Mouse (Mus musculus): ENCODE results near the gene D930007J09Rik. TPM values are rescaled to one million over a fixed set of nuclear protein-coding genes. Genes with fewer than 3 reads are reported as not detected.

D930007J09Rik gene
- total and polyA plus RNA-seq, 2 experiments from 2014 or later = not detected

DNA sequence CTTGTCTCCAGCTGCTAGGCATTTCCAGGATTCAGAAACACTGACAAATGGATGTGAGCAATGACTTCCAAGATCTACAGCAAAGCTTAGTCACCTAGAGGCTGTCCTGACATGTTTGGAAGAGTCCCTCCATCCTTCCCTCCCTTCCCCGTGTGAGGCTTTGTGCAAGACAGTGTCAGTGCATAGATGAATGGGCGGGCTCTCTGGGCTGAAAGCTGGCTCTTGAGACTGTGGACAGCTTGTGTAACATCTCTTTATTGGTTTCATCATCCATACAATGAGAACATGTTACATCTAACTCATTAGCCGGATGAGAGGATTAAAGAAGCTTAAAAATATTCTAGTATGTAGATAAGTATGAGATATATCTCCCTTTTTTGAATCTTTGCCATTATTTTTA, 30.1 kb upstream of the D930007J09Rik start:
- ATAC-seq (ENCODE audit: low FRiP score) (no peak), DNase-seq (ENCODE audit: low spot score) (no peak)
- no peak overlapping the region for H3K4me2 ChIP-seq (ENCODE audit: low read depth, low read length, poor library complexity, severe bottlenecking)
- no peak overlapping the region for H3K4me3 ChIP-seq (ENCODE audit: low read depth, low read length)
- no peaks in the 10 kb centered on the region for H3K9me3 ChIP-seq (ENCODE audit: low read length)
- no peak for TF ChIP-seq CTCF (IDR thresholded peaks at IDR 0.05)
- H3K9ac ChIP-seq (replicated peaks; ENCODE audit: low read length, poor library complexity, severe bottlenecking) = no peak overlapping the region
- H3K27me3 ChIP-seq (ENCODE audit: insufficient read depth, low read length) = no peaks in the 10 kb centered on the region
- no peaks in the 10 kb centered on the region for H3K36me3 ChIP-seq (ENCODE audit: insufficient read depth, low read length)
- no peaks in the 10 kb centered on the region; the same call in 1 of the 2 replicates for H3K4me1 ChIP-seq (ENCODE audit: insufficient read depth, low read length)
- H3K27ac ChIP-seq (ENCODE audit: low read depth, low read length) = no peak overlapping the region
- WGBS = 75% methylated on average over 3 of the region's 3 CpGs

- Histone ChIP-seq H3K27ac (ENCODE audit: low read depth, low read length) (no peak overlapping the region), H3K9ac (replicated peaks; ENCODE audit: low read length, poor library complexity, severe bottlenecking) (no peak overlapping the region), H3K4me1 (ENCODE audit: insufficient read depth, low read length) (no peaks in the 10 kb centered on the region; the same call in 1 of the 2 replicates), H3K9me3 (ENCODE audit: low read length) (no peaks in the 10 kb centered on the region), H3K27me3 (ENCODE audit: insufficient read depth, low read length) (no peaks in the 10 kb centered on the region), H3K4me2 (ENCODE audit: low read depth, low read length, poor library complexity, severe bottlenecking) (no peak overlapping the region), H3K36me3 (ENCODE audit: insufficient read depth, low read length) (no peaks in the 10 kb centered on the region), H3K4me3 (ENCODE audit: low read depth, low read length) (no peak overlapping the region)
- DNase-seq (ENCODE audit: low spot score) = no peak
- ATAC-seq (ENCODE audit: low FRiP score) = no peak
- 76% methylated on average over 3 of the region's 3 CpGs for WGBS
- no peak for TF ChIP-seq CTCF (IDR thresholded peaks at IDR 0.05)
Observed at GRCm38 (mm10) chr13:32831505-32832273, 29.0 kb upstream of the D930007J09Rik start.

DNA sequence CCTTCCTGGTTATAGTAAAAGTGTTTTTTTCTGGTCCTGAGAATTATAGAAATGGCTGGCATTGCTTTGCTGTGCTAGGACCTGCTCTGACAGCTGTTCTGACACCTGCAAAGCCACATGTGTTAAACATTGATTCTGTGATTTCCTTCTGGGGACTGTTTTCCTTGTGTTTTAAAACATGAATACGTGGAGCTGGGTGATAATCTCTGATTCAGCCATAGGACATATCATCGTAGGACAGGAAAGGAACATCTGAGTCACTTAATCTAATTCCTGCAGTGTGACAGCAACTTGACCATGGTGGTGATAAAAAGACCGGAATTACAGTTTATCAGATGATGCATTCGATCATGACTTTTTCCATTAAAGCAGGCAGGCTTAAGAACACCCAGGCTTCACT, 26.2 kb upstream of the D930007J09Rik start:
- ATAC-seq (ENCODE audit: low FRiP score) = no peak
- H3K27ac ChIP-seq (ENCODE audit: low read depth, low read length) = no peak overlapping the region
- WGBS = 85% methylated on average over 4 of the region's 4 CpGs

GRCm38 (mm10) chr13:32827951-32828350, 25.3 kb upstream of the D930007J09Rik start:
- DNase-seq (ENCODE audit: low spot score) (peak; percentile 24), ATAC-seq (ENCODE audit: low FRiP score) (peak; percentile 34)
- Histone ChIP-seq H3K4me1 (ENCODE audit: insufficient read depth, low read length) (no peaks in the 10 kb centered on the region; the same call in 1 of the 2 replicates), H3K4me3 (ENCODE audit: low read depth, low read length) (no peak overlapping the region), H3K9me3 (ENCODE audit: low read length) (no peaks in the 10 kb centered on the region), H3K36me3 (ENCODE audit: insufficient read depth, low read length) (0 out of 2 replicates have a peak, but pooled peaks cover 7% of the 10 kb centered on the region), H3K4me2 (ENCODE audit: low read depth, low read length, poor library complexity, severe bottlenecking) (no peak overlapping the region), H3K27me3 (ENCODE audit: insufficient read depth, low read length) (no peaks in the 10 kb centered on the region), H3K27ac (ENCODE audit: low read depth, low read length) (no peak overlapping the region), H3K9ac (replicated peaks; ENCODE audit: low read length, poor library complexity, severe bottlenecking) (no peak overlapping the region)
- WGBS = 68% methylated on average over 4 of the region's 4 CpGs
- peak; percentile 76 for TF ChIP-seq CTCF (IDR thresholded peaks at IDR 0.05)

More for the DNA sequence above, 26.2 kb upstream of the D930007J09Rik start:
- Histone ChIP-seq H3K36me3 (ENCODE audit: insufficient read depth, low read length) (0 out of 2 replicates have a peak, but pooled peaks cover 4% of the 10 kb centered on the region), H3K4me3 (ENCODE audit: low read depth, low read length) (no peak overlapping the region), H3K9me3 (ENCODE audit: low read length) (no peaks in the 10 kb centered on the region), H3K9ac (replicated peaks; ENCODE audit: low read length, poor library complexity, severe bottlenecking) (no peak overlapping the region), H3K27me3 (ENCODE audit: insufficient read depth, low read length) (no peaks in the 10 kb centered on the region), H3K4me2 (ENCODE audit: low read depth, low read length, poor library complexity, severe bottlenecking) (no peak overlapping the region), H3K4me1 (ENCODE audit: insufficient read depth, low read length) (no peaks in the 10 kb centered on the region; the same call in 1 of the 2 replicates)
- no peak for DNase-seq (ENCODE audit: low spot score)
- TF ChIP-seq CTCF (IDR thresholded peaks at IDR 0.05) = no peak

GRCm38 (mm10) chr13:32827111-32827822, 24.6 kb upstream of the D930007J09Rik start:
- no peaks in the 10 kb centered on the region for H3K27me3 ChIP-seq (ENCODE audit: insufficient read depth, low read length)
- no peaks in the 10 kb centered on the region; the same call in 1 of the 2 replicates for H3K4me1 ChIP-seq (ENCODE audit: insufficient read depth, low read length)
- H3K4me2 ChIP-seq (ENCODE audit: low read depth, low read length, poor library complexity, severe bottlenecking) = no peak overlapping the region
- no peaks in the 10 kb centered on the region for H3K9me3 ChIP-seq (ENCODE audit: low read length)
- DNase-seq (ENCODE audit: low spot score) (no peak), ATAC-seq (ENCODE audit: low FRiP score) (no peak)
- WGBS = 84% methylated on average over 3 of the region's 3 CpGs
- peak; percentile 49 for TF ChIP-seq CTCF (IDR thresholded peaks at IDR 0.05)
- no peak overlapping the region for H3K4me3 ChIP-seq (ENCODE audit: low read depth, low read length)
- H3K9ac ChIP-seq (replicated peaks; ENCODE audit: low read length, poor library complexity, severe bottlenecking) = no peak overlapping the region
- H3K27ac ChIP-seq (ENCODE audit: low read depth, low read length) = no peak overlapping the region
- H3K36me3 ChIP-seq (ENCODE audit: insufficient read depth, low read length) = 0 out of 2 replicates have a peak, but pooled peaks cover 7% of the 10 kb centered on the region

DNA sequence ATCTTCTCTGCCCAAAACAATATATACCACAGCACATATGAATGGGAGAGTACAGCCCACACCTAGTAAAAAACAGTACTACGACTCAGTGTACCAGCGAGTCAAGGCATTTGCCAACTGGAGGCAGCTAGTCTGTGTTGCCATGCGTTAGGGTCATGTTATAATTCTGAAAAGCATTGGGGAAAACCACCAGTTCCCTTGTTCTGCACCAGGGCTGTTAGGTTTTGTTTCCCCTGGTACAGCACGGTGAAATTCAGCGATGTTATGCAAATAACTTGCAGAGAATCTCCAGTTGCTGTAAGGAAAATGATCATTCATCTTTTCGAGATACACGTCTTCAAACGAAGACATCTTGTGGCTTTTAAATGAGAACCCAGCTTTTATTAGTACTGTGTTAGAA, 22.9 kb upstream of the D930007J09Rik start:
- Histone ChIP-seq H3K4me1 (ENCODE audit: insufficient read depth, low read length) (no peaks in the 10 kb centered on the region), H3K27ac (ENCODE audit: low read depth, low read length) (no peak overlapping the region), H3K9me3 (ENCODE audit: low read length) (no peaks in the 10 kb centered on the region), H3K4me3 (ENCODE audit: low read depth, low read length) (no peak overlapping the region), H3K27me3 (ENCODE audit: insufficient read depth, low read length) (no peaks in the 10 kb centered on the region), H3K4me2 (ENCODE audit: low read depth, low read length, poor library complexity, severe bottlenecking) (no peak overlapping the region), H3K9ac (replicated peaks; ENCODE audit: low read length, poor library complexity, severe bottlenecking) (no peak overlapping the region), H3K36me3 (ENCODE audit: insufficient read depth, low read length) (peaks cover 17% of the 10 kb centered on the region; the same call in 1 of the 2 replicates)
- WGBS = 92% methylated on average over 8 of the region's 8 CpGs
- no peak for DNase-seq (ENCODE audit: low spot score)
- no peak for ATAC-seq (ENCODE audit: low FRiP score)
- no peak for TF ChIP-seq CTCF (IDR thresholded peaks at IDR 0.05)

Measured in midbrain, postnatal 0 days (tissue).